Mouse (Mus musculus) heart, embryonic 15.5 days (tissue): ENCODE results near the gene Map4k2. TPM values are rescaled to one million over a fixed set of nuclear protein-coding genes. Genes with fewer than 3 reads are reported as not detected.

Source experiments
- ATAC-seq: fragments of 200-750 bp; cut with Nextera tagmentation; replicated peaks from 2 replicates; pipeline ENCODE4 v1.8.0; 2017; ENCODE audit warnings: low read depth, moderate TSS enrichment; ENCODE audit not compliant: insufficient number of reproducible peaks, insufficient read depth, low FRiP score
- H3K27ac ChIP-seq: fragments of 300-500 bp; sonication (generic); 2 replicates; pipeline ENCODE4 v1.5.1; 2015; ENCODE audit warnings: mild to moderate bottlenecking, inconsistent platforms
- H3K27me3 ChIP-seq: fragments of 300-500 bp; sonication (generic); 2 replicates; pipeline ENCODE4 v1.6.1; 2015; ENCODE audit warnings: inconsistent platforms
- H3K36me3 ChIP-seq: fragments of 300-500 bp; sonication (generic); 2 replicates; pipeline ENCODE4 v1.6.1; 2015; ENCODE audit warnings: mild to moderate bottlenecking, inconsistent platforms
- H3K4me1 ChIP-seq: fragments of 300-500 bp; sonication (generic); replicated peaks from 2 replicates; pipeline ENCODE4 v1.6.1; 2015; ENCODE audit warnings: inconsistent platforms
- H3K4me2 ChIP-seq: fragments of 300-500 bp; sonication (generic); 2 replicates; pipeline ENCODE4 v1.6.1; 2015; ENCODE audit warnings: inconsistent platforms, mild to moderate bottlenecking, moderate library complexity
- H3K4me3 ChIP-seq: fragments of 300-500 bp; sonication (generic); 2 replicates; pipeline ENCODE4 v1.5.1; 2015; ENCODE audit warnings: mild to moderate bottlenecking, inconsistent platforms
- H3K9ac ChIP-seq: fragments of 300-500 bp; sonication (generic); 2 replicates; pipeline ENCODE4 v1.6.1; 2015; ENCODE audit warnings: mild to moderate bottlenecking, inconsistent platforms
- H3K9me3 ChIP-seq: fragments of 300-500 bp; sonication (generic); replicated peaks from 2 replicates; pipeline ENCODE4 v1.6.1; 2016; ENCODE audit warnings: inconsistent platforms
- WGBS: fragments of 180-500 bp; shearing (Covaris S2); methylation state at CpG from one replicate; pipeline ENCODE4 v1.1.7; 2015; ENCODE audit warnings: mixed read lengths; 5-methylcytosine and 5-hydroxymethylcytosine counted together
- polyA plus RNA-seq: library from polyadenylated mRNA; unstranded; fragments of >200 nt; fragmentation: Nextera tagmentation; extraction: Ambion mirVana; gene quantifications from 2 replicates; pipeline ENCODE4 v1.2.1, GENCODE M21; 2015

Map4k2 gene
- polyA plus RNA-seq, 1 experiment from 2014 or later, result 12.6 TPM

DNA sequence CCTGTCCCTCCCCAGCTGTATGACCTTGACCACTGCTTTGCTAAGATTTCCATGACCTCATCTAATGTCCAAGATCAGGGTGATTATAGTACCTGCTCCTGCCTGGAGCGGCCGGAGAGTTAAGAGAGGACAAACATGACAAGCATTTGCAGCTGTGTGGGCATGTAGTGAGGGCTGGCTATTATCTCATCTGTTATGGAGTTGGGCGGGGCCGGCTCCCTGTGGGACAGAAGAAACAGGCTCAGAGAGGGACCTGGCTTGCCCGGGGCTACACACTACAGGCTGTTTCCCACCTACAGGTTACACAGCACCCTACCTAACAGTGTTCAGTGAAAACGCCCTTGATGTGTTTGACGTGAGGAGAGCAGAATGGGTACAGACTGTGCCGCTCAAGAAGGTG, 19.6 kb upstream of the Map4k2 start:
- H3K27ac ChIP-seq, result no peak overlapping the region; the same call in 1 of the 2 replicates
- 52% methylated on average over 8 of the region's 8 CpGs for WGBS
- peaks cover 15% of the 10 kb centered on the region; the same call in 1 of the 2 replicates for H3K36me3 ChIP-seq
- H3K4me1 ChIP-seq, result peaks cover 10% of the 10 kb centered on the region
- H3K9ac ChIP-seq, result no peak overlapping the region
- no peaks in the 10 kb centered on the region for H3K27me3 ChIP-seq
- no peaks in the 10 kb centered on the region for H3K9me3 ChIP-seq
- no peak overlapping the region for H3K4me3 ChIP-seq
- 0 out of 2 replicates have a peak overlapping the region, but pooled peaks have one; percentile 8 for H3K4me2 ChIP-seq
- ATAC-seq, result peak; percentile 2; the same call in 1 of the 2 replicates

DNA sequence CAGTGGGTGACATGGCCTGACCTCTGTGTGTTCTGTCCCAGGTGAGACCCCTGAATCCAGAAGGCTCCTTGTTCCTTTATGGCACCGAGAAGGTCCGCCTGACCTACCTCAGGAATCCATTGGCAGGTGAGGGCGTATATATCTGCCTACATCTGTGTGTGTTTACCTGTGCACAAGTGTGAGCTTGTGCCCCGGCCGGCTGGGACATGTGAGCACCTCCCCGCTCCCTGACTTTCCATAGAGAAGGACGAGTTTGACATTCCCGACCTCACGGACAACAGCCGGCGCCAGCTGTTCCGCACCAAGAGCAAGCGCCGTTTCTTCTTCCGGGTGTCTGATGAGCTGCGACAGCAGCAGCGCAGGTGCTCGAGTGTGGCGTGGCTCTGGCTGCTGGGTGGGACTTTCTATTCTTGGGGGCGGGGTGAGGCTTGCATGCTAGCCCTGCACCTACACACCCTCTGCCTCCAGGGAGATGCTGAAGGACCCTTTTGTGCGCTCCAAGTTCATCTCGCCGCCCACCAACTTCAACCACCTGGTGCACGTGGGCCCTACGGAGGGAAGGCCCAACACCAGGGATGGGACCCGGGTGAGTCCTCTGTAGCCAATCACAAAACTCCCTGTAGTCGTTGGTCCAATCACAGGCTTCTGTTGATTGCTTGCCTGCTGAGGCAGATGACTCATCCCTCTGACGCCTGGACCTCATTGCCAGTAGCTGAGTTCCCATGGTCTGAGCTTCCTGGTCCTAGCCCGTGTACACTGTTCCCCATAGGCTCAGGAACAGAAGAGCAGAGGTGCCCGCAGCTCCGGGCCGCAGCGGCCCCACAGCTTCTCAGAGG, 18.9 kb upstream of the Map4k2 start:
- no peaks in the 10 kb centered on the region for H3K9me3 ChIP-seq
- H3K4me1 ChIP-seq, result peaks cover 10% of the 10 kb centered on the region
- no peak overlapping the region for H3K4me3 ChIP-seq
- ATAC-seq, result no peak
- no peak overlapping the region; the same call in 1 of the 2 replicates for H3K27ac ChIP-seq
- H3K9ac ChIP-seq, result no peak overlapping the region
- H3K4me2 ChIP-seq, result 0 out of 2 replicates have a peak overlapping the region, but pooled peaks have one; percentile 8
- H3K27me3 ChIP-seq, result no peaks in the 10 kb centered on the region
- WGBS, result 66% methylated on average over 33 of the region's 33 CpGs
- peaks cover 11% of the 10 kb centered on the region; the same call in 1 of the 2 replicates for H3K36me3 ChIP-seq

DNA sequence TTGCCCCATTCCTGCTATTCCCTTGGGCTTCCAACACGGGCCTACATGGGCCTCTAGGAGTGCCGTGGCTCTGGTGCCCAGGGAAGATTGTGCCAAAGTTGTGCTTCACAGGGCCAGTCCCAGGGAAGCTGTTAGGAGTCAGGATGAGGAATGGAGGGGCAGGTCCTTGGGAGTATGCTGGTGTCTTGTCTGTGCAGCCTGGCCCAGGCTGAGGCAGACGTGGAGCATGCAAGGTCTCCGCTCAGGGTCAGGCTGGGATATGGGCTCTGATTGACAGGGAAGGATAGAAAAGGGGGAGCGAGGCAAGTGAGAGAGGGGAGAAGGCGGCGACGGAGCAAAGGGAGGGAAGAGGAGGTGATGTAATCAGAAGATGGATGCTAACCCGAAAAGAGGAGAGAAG, 16.2 kb upstream of the Map4k2 start:
- Histone ChIP-seq H3K27ac (no peak overlapping the region), H3K9me3 (no peaks in the 10 kb centered on the region), H3K4me3 (no peak overlapping the region), H3K36me3 (peaks cover 11% of the 10 kb centered on the region; the same call in 1 of the 2 replicates), H3K4me2 (no peak overlapping the region), H3K9ac (no peak overlapping the region), H3K4me1 (peaks cover 10% of the 10 kb centered on the region), H3K27me3 (no peaks in the 10 kb centered on the region)
- WGBS, result 79% methylated on average over 9 of the region's 9 CpGs
- ATAC-seq, result no peak

DNA sequence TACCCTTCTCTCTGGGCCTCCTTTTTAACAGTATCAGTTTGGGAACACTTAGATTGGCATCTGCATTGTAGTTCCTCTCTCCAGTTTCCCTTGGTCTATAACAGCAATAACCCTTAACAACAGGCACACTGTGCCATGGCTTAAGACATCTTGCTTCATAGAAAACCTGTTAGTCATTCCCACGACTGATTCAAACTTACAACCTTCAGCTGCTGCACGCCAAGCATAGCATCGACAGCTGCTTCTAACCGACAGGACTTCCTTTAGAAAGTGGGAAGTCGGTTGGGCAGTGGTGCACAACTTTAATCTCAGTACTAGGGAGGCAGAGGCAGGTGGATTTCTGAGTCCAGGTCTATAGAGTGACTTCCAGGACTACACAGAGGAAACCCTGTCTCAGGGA, 9.8 kb upstream of the Map4k2 start:
- WGBS, result 33% methylated on average over 5 of the region's 5 CpGs
- no peaks in the 10 kb centered on the region for H3K27me3 ChIP-seq
- peak overlapping the region; percentile 34; the same call in 1 of the 2 replicates for H3K9ac ChIP-seq

DNA sequence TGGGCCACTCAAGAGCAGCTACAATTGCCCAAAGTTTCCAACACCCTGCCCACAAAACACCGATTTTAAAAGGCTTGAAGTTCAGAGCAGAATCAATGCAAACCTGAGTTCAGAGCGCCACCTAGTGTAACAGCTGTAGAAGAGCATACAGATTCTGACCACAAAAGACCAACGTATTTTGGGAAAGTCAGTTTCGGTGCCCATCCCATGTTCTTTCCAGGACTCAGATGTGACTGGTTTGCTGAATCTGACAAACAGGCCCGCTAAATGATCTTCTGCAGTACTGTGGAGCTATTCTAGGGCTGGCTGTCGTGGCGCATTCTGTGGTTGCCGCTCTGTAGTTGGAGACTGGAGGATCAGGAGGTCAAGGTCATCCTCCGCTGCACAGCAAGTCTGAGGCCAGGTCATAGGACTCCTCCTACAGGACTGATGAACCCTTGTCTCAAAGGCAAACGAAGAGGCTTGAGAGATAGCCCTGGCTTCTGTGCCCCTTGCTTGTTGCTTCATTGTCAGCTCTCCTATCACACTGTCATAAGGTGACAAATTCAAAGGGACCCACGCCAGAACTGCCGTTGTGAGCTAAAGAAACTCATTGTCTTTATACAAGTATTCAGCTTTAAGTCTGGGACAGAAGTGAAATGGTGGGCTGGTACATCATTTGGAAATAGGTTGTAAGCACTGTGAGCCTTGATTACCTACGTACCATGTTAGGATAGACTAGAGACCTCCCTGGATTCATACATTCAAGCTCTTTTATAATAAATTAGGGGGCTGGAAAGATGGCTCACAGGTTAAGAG, 9.0 kb upstream of the Map4k2 start:
- Histone ChIP-seq H3K4me2 (peak overlapping the region; percentile 50), H3K4me3 (peak overlapping the region; percentile 14; the same call in 1 of the 2 replicates), H3K27me3 (no peaks in the 10 kb centered on the region), H3K27ac (no peak overlapping the region), H3K4me1 (peaks cover 23% of the 10 kb centered on the region), H3K9me3 (no peaks in the 10 kb centered on the region), H3K36me3 (peaks cover 4% of the 10 kb centered on the region; the same call in 1 of the 2 replicates), H3K9ac (peak overlapping the region; percentile 34; the same call in 1 of the 2 replicates)
- WGBS, result 23% methylated on average over 13 of the region's 13 CpGs
- ATAC-seq, result no peak

More for the DNA sequence above, 9.8 kb upstream of the Map4k2 start:
- Histone ChIP-seq H3K36me3 (no peaks in the 10 kb centered on the region), H3K27ac (no peak overlapping the region), H3K4me3 (peak overlapping the region; percentile 14; the same call in 1 of the 2 replicates), H3K4me2 (peak overlapping the region; percentile 50), H3K9me3 (no peaks in the 10 kb centered on the region), H3K4me1 (peaks cover 15% of the 10 kb centered on the region)
- ATAC-seq, result no peak

DNA sequence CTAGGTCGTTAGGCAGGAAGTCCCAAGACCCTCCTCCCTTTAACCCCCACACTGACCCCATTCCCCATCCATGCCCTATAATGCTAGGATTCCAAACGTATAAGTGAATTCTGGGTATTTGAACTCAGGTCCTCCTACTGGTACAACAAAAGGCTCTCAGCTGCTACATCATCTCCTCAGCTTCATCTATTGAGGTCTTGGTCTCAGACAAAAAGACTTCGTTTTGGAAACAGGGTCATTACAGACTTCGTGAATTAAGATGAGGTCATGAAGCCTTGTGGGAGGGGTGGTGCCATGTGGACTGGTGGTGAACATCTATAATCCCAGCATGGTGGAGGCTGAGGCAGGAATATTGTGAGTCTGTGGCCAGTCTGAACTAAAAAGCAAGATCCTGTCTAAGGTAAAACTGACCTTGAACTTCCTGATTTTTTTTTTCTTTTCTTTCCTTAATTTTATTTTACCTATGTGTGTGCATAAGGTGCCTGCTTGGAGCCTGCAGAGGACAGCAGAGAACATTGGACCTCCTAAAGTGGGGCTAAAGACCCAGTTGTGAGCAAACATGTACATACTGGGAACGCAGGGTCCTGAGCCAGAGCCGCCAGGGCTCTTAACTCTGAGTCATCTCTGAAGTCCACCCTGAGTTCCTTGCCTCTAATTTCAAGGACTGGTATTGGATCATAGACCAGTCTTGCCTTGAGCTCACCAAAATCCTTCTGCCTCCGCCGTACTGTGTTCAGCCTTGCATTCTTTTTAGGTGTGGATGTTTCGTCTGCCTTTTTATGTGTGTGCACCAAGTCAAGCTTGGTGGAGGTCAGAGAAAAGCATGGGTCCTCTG, 7.0 kb upstream of the Map4k2 start:
- Histone ChIP-seq H3K4me2 (peak overlapping the region; percentile 90), H3K36me3 (peaks cover 24% of the 10 kb centered on the region), H3K4me3 (peak overlapping the region; percentile 92), H3K27me3 (no peaks in the 10 kb centered on the region), H3K9ac (peak overlapping the region; percentile 87), H3K9me3 (no peaks in the 10 kb centered on the region), H3K4me1 (peaks cover 28% of the 10 kb centered on the region), H3K27ac (peak overlapping the region; percentile 79)
- ATAC-seq, result no peak
- WGBS, result 61% methylated on average over 9 of the region's 9 CpGs

DNA sequence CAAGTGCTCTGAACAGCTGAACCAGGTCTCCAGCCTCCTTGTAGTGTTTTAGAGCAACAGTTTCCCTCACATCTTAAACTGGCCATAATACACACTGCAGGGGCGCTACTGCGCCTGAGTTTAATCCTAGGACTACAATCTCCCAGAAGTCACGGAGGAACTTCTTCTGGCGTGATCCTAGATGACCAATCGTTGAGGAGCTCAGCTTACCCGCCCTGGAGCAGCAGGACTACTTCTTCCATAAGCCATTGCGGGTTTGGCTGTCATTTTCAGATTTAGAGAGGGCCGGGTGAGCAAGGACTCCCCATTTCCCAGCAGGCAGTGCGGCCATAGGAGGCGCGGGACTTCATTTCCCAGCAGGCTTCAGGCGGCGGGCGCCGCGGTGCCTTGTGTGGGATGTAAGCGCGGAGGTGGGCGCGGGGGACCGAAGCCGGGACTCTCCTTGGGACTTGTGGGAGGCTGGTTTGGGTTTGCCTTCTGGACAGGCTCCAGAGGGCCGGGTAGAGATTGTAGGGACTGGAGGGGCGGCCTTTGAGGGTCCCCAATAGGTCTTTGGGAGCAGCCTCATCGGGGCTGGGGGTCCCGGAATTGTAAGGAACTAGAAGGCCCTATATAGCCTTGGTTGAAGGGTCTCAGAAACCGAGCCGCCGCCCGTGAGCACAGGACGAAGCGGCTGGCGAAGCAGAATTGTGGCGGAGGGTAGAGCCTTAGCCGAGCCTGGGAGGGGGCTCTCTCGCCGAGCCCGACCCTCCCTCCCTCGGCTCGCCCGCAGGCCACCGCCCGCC, 6.1 kb upstream of the Map4k2 start, which contains the start of gene Men1:
Gene Men1 (plus strand): TSS at position 307 of the 785 bp plus-strand sequence.
- Histone ChIP-seq H3K27me3 (no peaks in the 10 kb centered on the region), H3K4me3 (peak within 1 kb of the TSS; percentile 92), H3K9ac (peak within 1 kb of the TSS; percentile 87), H3K4me1 (peaks cover 36% of the 10 kb centered on the region), H3K36me3 (peaks cover 33% of the 10 kb centered on the region), H3K27ac (peak within 1 kb of the TSS; percentile 79), H3K4me2 (peak within 1 kb of the TSS; percentile 90), H3K9me3 (no peaks in the 10 kb centered on the region)
- peak; percentile 91 for ATAC-seq
- under 1% methylated on average over 43 of the region's 43 CpGs for WGBS

DNA sequence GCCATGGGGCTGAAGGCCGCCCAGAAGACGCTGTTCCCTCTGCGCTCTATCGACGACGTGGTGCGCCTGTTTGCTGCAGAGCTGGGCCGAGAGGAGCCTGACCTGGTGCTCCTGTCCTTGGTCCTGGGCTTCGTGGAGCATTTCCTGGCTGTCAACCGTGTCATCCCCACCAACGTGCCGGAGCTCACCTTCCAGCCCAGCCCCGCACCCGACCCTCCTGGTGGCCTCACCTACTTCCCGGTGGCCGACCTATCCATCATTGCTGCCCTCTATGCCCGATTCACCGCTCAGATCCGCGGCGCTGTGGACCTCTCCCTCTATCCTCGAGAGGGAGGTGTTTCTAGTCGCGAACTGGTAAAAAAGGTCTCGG, 5.5 kb upstream of the Map4k2 start:
- Histone ChIP-seq H3K4me2 (peak overlapping the region; percentile 90), H3K9ac (peak overlapping the region; percentile 87), H3K27me3 (no peaks in the 10 kb centered on the region), H3K4me3 (peak overlapping the region; percentile 92), H3K9me3 (no peaks in the 10 kb centered on the region), H3K36me3 (peaks cover 37% of the 10 kb centered on the region), H3K27ac (peak overlapping the region; percentile 79), H3K4me1 (peaks cover 42% of the 10 kb centered on the region)
- WGBS, result under 1% methylated on average over 25 of the region's 25 CpGs
- ATAC-seq, result peak; percentile 12

DNA sequence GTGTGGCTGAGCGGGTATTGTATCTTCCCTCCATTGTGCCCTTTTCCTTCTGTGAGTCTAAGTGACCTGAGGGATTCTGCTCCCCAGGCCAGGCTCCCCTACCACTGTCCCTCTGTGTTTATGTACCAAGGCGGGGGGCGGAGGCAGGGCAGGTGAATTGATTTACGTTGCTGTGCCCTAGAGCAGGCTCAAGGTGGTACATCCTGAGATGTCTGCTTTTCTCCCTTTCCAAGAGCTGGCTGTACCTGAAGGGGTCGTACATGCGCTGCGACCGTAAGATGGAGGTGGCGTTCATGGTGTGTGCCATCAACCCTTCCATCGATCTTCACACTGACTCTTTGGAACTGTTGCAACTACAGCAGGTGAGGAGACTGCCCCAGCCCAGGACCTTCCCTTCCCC, 4.0 kb upstream of the Map4k2 start:
- Histone ChIP-seq H3K27me3 (no peaks in the 10 kb centered on the region), H3K9ac (peak overlapping the region; percentile 87; the same call in 1 of the 2 replicates), H3K27ac (no peak overlapping the region), H3K4me1 (peaks cover 48% of the 10 kb centered on the region), H3K4me2 (peak overlapping the region; percentile 90), H3K9me3 (no peaks in the 10 kb centered on the region), H3K4me3 (peak overlapping the region; percentile 92; the same call in 1 of the 2 replicates), H3K36me3 (peaks cover 37% of the 10 kb centered on the region)
- ATAC-seq, result no peak
- 93% methylated on average over 10 of the region's 10 CpGs for WGBS

DNA sequence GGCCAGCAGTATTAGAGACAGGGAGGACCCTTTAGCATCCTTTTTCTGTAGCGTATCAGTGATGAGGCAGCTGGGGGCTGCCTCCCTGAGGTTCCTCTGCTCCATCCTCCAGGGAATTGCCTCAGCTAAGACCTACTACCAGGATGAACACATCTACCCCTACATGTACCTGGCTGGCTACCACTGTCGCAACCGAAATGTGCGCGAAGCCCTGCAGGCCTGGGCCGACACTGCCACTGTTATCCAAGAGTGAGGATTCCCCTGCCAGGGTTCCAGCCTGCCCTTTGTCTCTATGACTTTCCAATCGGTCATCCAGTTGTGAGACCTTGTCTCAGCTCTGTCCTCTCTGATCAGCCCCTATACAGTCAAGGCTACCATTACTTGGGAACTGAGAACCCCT, 2.8 kb upstream of the Map4k2 start:
- Histone ChIP-seq H3K9me3 (no peaks in the 10 kb centered on the region), H3K27me3 (no peaks in the 10 kb centered on the region), H3K4me1 (peaks cover 59% of the 10 kb centered on the region), H3K36me3 (peaks cover 37% of the 10 kb centered on the region), H3K9ac (no peak overlapping the region), H3K4me2 (no peak overlapping the region), H3K4me3 (no peak overlapping the region), H3K27ac (no peak overlapping the region)
- no peak for ATAC-seq
- 95% methylated on average over 7 of the region's 7 CpGs for WGBS
